Mouse (Mus musculus) kidney, postnatal 25 days (tissue): ENCODE data around the gene Hephl1.
"Not testable (repeated sequence)": the region's sequence is repeated elsewhere in the genome, so short reads cannot be mapped to it uniquely, and the experiment has no call there.

Experiments used
- DNase-seq, 2 experiments: peaks; one replicate each; pipeline ENCODE4 v3.0.0; 2021; ENCODE audit warnings: mixed read lengths in 2 of 2

The Hephl1 gene

GRCm38 (mm10) chr9:15112008-15112407 lies at the start of gene Hephl1:
Gene Hephl1 (minus strand): TSS chr9:15112108.
- DNase-seq: no peak

GRCm38 (mm10) chr9:15149246-15149926 lies 37.5 kb upstream of the Hephl1 start:
- no peak for DNase-seq

- no peak for DNase-seq
Measured at GRCm38 (mm10) chr9:15140546-15140945, 28.6 kb upstream of the Hephl1 start.

- DNase-seq: no peak
Measured at GRCm38 (mm10) chr9:15125897-15126296, 14.0 kb upstream of the Hephl1 start.

- DNase-seq: no peak
Measured at GRCm38 (mm10) chr9:15122431-15122830, 10.5 kb upstream of the Hephl1 start.

- no peak for DNase-seq
Measured at GRCm38 (mm10) chr9:15120841-15121358, 9.0 kb upstream of the Hephl1 start.

- DNase-seq: no peak
Measured at GRCm38 (mm10) chr9:15120209-15120608, 8.3 kb upstream of the Hephl1 start.

GRCm38 (mm10) chr9:15119515-15119914 lies 7.6 kb upstream of the Hephl1 start:
- no peak for DNase-seq

- DNase-seq: no peak
Measured at GRCm38 (mm10) chr9:15116165-15116564, 4.3 kb upstream of the Hephl1 start.

GRCm38 (mm10) chr9:15114102-15114501 lies 2.2 kb upstream of the Hephl1 start:
- no peak for DNase-seq

- no peak for DNase-seq
Measured at GRCm38 (mm10) chr9:15108101-15108500, 3.8 kb downstream of the Hephl1 start.

GRCm38 (mm10) chr9:15105136-15105535 lies 6.8 kb downstream of the Hephl1 start:
- DNase-seq: no peak

GRCm38 (mm10) chr9:15103579-15104300 lies 8.2 kb downstream of the Hephl1 start:
- no peak for DNase-seq

- DNase-seq: no peak
Measured at GRCm38 (mm10) chr9:15101531-15102161, 10.3 kb downstream of the Hephl1 start.

- not testable (repeated sequence) for DNase-seq
Measured at GRCm38 (mm10) chr9:15098421-15098820, 13.5 kb downstream of the Hephl1 start.

GRCm38 (mm10) chr9:15097172-15097571 lies 14.7 kb downstream of the Hephl1 start:
- DNase-seq: no peak

GRCm38 (mm10) chr9:15096161-15096560 lies 15.7 kb downstream of the Hephl1 start:
- no peak for DNase-seq

GRCm38 (mm10) chr9:15095206-15095605 lies 16.7 kb downstream of the Hephl1 start:
- DNase-seq: no peak

- DNase-seq: peak; percentile 11 to 52
Measured at GRCm38 (mm10) chr9:15068686-15069295, 43.1 kb downstream of the Hephl1 start.

- no peak for DNase-seq
Measured at GRCm38 (mm10) chr9:15067995-15068685, 43.8 kb downstream of the Hephl1 start.

- DNase-seq: no peak
Measured at GRCm38 (mm10) chr9:15064176-15064575, 47.7 kb downstream of the Hephl1 start.

- DNase-seq: no peak
Measured at GRCm38 (mm10) chr9:15060847-15061246, 51.1 kb downstream of the Hephl1 start.

GRCm38 (mm10) chr9:15060026-15060425 lies 51.9 kb downstream of the Hephl1 start:
- DNase-seq: no peak
